Mouse (Mus musculus): ENCODE measurements around the gene Gh.
"Not testable (repeated sequence)": the region's sequence is repeated elsewhere in the genome, so short reads cannot be mapped to it uniquely, and the experiment has no call there.

Gh gene

DNA sequence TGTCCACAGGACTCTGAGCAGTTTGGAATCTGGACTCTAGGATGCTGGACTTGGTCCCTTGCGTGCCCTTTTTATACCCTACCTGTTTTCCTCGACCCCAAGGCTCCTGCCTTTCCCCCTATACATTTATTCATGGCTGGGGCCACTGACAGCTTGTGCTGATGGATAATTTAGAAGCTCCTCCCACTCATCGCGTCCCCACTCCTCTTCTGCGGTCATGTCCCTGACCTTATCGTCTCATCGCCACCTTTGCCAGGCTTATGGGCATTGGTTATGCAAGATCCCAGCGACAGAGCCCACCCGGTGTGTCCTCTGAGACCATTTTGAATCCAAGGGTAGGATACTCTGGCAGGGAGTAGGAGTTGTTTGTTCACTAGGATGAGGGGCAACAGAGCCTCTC lies at the start of gene Gh:
Gh (minus strand) TSS at position 101 of the 400 bp plus-strand sequence.
- no peak for DNase-seq (ENCODE audit: low spot score in 2 of 2)

DNA sequence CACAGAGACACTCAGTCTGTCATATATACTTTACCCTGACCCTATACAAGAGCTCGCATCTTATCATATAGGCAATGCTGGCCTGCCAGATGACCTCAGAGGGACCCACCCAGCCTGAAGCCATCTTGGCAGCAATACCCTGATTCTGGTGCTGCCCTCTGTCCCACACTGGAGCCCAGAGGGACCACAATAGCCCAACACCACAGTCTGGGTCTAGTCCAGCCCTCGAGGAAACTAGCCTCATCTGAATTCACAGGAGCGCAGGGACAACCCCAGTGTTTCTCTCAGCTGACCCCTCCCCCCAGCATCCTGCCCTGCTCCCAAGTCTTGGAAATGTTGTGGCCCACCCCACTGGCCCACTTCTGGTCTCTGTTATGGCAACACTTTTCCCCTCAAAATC lies 49.6 kb upstream of the Gh start:
- no peak for DNase-seq (ENCODE audit: low spot score in 2 of 2)

- DNase-seq (ENCODE audit: low spot score in 2 of 2): no peak
Observed at GRCm38 (mm10) chr11:106350853-106351252, 49.2 kb upstream of the Gh start.

GRCm38 (mm10) chr11:106349772-106350171 lies 48.1 kb upstream of the Gh start:
- no peak for DNase-seq (ENCODE audit: low spot score in 2 of 2)

- no peak for DNase-seq (ENCODE audit: low spot score in 2 of 2)
Observed at GRCm38 (mm10) chr11:106344910-106345309, 43.2 kb upstream of the Gh start.

GRCm38 (mm10) chr11:106340990-106341520 lies 39.4 kb upstream of the Gh start:
- DNase-seq (ENCODE audit: low spot score in 2 of 2): no peak

DNA sequence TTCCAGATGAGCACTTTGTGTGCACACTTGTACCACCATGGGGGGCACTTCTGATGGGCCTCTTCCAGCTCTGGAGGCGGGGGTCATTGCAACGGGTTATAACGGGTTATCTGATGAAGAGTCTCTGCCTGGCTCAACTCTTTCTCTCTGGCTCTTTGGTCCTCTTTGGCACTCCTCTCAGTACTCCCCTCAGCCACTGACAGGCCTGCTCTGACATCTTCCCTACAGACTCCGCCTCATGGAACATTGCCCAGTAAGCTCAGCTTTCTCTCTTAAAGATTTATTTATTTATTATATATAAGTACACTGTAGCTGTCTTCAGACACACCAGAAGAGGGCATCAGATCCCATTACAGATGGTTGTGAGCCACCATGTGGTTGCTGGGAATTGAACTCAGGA lies 37.7 kb upstream of the Gh start:
- not testable (repeated sequence) for DNase-seq (ENCODE audit: low spot score in 2 of 2)

DNA sequence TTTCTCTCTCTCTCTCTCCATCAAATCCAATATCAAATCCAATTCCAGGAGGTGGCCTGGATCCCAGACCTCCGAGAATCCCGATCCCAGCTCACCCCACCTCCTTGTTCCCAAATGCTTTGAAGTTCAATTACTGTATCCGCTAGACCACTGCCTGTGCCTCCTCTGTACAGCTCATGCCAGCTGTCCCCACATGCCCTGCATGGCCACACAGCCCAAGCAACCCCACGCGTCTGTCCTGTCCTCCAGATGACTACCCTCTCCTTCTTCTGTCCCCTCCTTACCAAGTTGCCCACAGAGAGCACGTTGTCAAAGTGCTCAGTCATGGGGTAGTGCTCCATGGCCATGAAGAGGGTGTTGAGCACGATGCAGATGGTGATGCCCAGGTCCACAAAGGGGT lies 37.2 kb upstream of the Gh start:
- no peak for DNase-seq (ENCODE audit: low spot score in 2 of 2)

DNA sequence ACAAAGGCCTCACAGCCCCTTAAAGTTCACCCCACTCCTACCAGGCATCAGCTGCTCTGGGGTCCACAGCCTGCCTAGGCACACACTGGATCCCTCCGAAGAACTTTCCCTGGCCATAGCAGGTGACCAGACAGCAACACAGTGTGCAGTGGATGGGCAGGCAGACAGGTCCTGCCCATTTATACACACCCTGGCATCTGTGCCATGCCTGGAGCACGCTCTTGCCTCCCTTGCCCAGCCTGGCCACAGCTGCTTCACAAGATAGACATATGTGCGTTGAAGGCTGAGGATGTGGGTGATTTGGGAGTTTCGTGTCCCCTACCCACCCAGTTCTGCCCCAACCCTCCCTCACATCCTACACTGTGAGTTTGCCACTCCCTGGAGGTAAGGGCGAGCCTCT lies 36.4 kb upstream of the Gh start:
- DNase-seq (ENCODE audit: low spot score in 2 of 2): no peak

- DNase-seq (ENCODE audit: low spot score in 2 of 2): no peak
Observed at GRCm38 (mm10) chr11:106334066-106334465, 32.4 kb upstream of the Gh start.

- no peak for DNase-seq (ENCODE audit: low spot score in 2 of 2)
Observed at GRCm38 (mm10) chr11:106332458-106332857, 30.8 kb upstream of the Gh start.

- DNase-seq (ENCODE audit: low spot score in 2 of 2): peak in 1 of 2 experiments; percentile 54
Observed at GRCm38 (mm10) chr11:106329682-106330081, 28.0 kb upstream of the Gh start.

DNA sequence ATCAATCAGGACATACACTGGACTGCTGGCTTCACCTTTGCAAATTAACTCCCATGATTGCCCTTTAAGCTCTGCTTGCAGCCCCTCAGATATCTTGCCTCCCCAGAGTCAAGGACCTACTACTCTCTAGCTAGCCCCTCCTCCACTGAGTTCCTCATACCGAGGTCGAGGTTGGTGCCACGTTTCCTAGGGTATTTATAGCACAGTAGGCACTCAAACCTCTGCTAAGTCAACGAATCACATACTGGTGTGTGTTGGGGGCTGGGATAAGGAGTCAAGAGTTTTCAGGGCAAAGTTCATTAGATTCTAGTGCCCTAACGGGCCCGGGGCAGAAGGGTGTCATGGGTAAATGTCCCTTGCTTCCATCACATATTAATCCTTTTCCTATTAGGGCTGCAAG lies 27.5 kb upstream of the Gh start:
- no peak for DNase-seq (ENCODE audit: low spot score in 2 of 2)

- DNase-seq (ENCODE audit: low spot score in 2 of 2): no peak
Observed at GRCm38 (mm10) chr11:106328521-106328920, 26.9 kb upstream of the Gh start.

DNA sequence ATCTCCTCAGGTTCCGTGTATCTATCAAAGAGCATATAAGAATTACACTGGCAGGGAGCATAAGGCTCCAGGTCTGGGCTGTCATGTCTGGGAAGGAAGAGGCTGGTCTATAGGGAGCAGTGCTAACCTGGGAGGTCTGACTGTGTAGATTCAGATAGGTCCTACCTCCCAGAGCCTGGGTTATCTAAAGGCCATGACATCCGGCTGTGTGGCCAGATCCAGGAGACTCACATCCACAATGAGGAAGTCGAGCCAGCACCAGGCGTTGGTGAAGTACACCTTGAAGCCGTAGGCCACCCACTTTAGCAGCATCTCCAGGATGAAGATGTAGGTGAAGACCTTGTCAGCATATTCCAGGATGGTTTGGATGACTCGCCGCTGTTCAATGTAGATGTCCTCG lies 24.8 kb upstream of the Gh start:
- DNase-seq (ENCODE audit: low spot score in 2 of 2): no peak

GRCm38 (mm10) chr11:106325566-106326206 lies 24.0 kb upstream of the Gh start:
- DNase-seq (ENCODE audit: low spot score in 2 of 2): peak; percentile 48 to 74

DNA sequence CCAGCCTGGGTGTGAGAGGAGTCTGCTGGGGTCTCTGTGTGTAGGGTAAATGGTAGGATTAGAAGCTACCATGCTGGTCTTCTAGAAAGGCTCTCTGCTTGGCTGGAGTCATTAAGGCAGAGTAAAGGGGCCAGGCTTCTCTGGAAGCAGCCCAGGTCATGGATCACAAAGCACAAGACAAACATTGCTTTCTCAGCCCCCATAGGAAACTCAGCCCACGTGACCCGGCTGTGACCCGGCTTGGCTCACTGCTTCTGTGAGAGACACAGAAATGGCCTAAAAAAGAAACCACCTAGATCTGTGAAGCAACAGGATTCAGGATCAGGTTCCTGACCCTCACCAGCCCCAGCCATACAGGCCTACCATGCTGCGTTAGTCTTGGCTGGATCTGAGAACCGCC lies 23.2 kb upstream of the Gh start:
- peak in 1 of 2 experiments; percentile 52 for DNase-seq (ENCODE audit: low spot score in 2 of 2)

DNA sequence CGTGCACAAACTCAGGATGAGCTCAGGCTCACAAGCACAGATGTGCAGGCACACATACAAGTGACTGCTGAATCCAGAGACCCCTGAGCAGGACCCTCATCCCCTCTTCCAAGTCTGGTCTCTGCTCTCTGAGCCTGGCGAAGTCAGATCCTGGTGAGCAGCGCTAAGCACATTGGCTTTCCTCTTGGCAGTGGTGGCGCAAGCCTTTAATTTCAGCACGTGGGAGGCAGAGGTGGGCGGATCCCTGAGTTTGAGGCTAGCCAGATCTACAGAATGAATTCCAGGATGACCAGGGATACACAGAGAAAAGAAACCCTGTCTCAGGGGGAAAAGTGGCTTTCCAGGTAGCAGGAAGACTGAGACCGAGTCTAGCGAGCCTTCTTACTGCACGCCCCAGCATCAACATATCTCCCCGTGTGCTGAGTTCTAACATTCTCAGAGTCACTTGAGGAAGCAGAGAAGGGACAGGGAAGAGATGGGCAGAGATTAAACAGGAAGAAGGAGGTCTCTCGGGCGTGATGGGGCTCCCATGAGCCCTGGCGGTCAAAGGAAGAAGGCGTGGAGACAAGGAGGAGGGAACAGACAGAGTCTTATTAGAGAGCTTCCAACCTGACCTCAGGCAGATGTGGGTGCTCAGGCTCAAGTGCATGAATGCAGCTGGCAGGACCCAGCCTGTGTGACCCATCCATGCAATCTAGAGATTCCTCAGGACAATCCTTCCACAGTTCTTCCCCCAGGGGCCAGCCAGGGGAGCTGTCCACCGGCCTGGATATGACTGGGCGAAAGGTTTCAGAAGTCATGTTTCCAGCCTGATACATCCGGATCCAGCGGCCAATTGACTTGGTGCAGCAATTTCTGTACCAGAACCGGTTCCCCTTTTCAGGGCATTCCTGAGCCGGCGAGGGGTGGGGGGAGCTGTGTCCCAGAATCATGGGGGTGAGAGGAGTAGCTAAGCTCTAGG lies 17.0 kb upstream of the Gh start:
- no peak for DNase-seq (ENCODE audit: low spot score in 2 of 2)

DNA sequence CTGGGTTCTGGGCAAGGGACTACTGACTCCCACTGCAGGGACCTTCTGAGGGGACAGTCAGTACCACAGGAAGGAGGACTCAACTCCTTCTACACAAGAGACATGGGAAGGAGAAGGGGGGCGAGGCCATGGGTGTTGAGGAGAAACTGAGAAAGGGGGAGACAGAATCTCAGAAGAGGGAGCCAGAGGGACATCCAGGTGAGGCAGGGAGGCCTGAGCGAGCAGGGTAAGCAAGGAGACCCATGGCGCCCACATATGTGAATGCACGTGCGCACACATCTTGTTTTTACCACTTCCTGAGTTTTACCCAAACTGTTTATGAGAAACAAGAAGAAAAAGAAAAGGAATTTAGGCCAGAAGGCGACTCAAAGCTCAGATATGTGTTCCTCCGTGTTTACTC lies 16.1 kb upstream of the Gh start:
- no peak for DNase-seq (ENCODE audit: low spot score in 2 of 2)

- no peak for DNase-seq (ENCODE audit: low spot score in 2 of 2)
Observed at GRCm38 (mm10) chr11:106316416-106316815, 14.8 kb upstream of the Gh start.

DNA sequence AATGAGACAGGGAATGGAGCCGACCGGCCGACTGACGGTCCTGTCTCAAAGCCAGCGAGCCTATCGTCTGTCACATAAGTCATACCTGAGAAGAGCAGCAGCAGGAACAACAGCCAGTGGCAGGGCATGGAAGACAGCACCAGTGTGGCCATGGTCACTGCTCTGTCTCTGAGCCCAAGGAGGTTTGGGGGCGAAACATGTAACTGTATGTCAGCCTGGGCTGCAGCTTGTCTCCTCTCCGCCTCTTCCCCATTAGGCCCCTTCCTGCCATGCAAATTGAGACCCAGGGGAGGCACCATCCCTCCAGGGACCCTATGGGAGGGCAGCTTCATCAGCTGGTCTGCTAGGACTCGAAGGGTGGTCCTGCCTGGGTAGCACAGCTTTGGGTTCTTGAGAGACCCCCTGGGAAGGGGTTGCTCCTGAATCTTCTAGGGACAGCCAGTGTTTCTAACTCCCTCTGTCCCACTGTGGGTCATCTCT lies 12.7 kb upstream of the Gh start, which contains the start of gene Cd79b:
Cd79b (minus strand) TSS at position 430 of the 480 bp plus-strand sequence.
- peak; percentile 64 to 73 for DNase-seq (ENCODE audit: low spot score in 2 of 2)

GRCm38 (mm10) chr11:106313533-106313932 lies 11.9 kb upstream of the Gh start:
- DNase-seq (ENCODE audit: low spot score in 2 of 2): no peak

- DNase-seq (ENCODE audit: low spot score in 2 of 2): peak; percentile 49 to 66
Observed at GRCm38 (mm10) chr11:106310123-106310522, 8.5 kb upstream of the Gh start.
